Mouse (Mus musculus): ENCODE measurements around the gene Olfr456. TPM values are rescaled to one million over a fixed set of nuclear protein-coding genes. Genes with fewer than 3 reads are reported as not detected.

The Olfr456 gene
- polyA plus RNA-seq, 1 experiment from 2014 or later: not detected

- DNase-seq (no peak), ATAC-seq (ENCODE audit: insufficient read depth) (no peak)
- no peaks in the 10 kb centered on the region for H3K4me1 ChIP-seq (ENCODE audit: insufficient read depth)
- no peak for TF ChIP-seq CTCF (IDR thresholded peaks at IDR 0.05; ENCODE audit: low read depth)
- 85% methylated on average over 4 of the region's 4 CpGs for WGBS
- no peaks in the 10 kb centered on the region for H3K27me3 ChIP-seq (ENCODE audit: insufficient read depth, low read length)
- no peak overlapping the region for H3K9ac ChIP-seq
- H3K4me2 ChIP-seq: no peak overlapping the region
- H3K36me3 ChIP-seq (ENCODE audit: insufficient read depth): no peaks in the 10 kb centered on the region
- H3K9me3 ChIP-seq (ENCODE audit: low read depth, low read length): no peaks in the 10 kb centered on the region
- no peak overlapping the region for H3K27ac ChIP-seq (ENCODE audit: low read depth)
- H3K4me3 ChIP-seq (ENCODE audit: low read depth, low read length): no peak overlapping the region
Observed at GRCm38 (mm10) chr6:42470542-42470941, 16.5 kb downstream of the Olfr456 start.

- Histone ChIP-seq H3K4me1 (ENCODE audit: insufficient read depth) (no peaks in the 10 kb centered on the region), H3K27ac (ENCODE audit: low read depth) (no peak within 1 kb of the TSS), H3K36me3 (ENCODE audit: insufficient read depth) (no peaks in the 10 kb centered on the region), H3K4me3 (ENCODE audit: low read depth, low read length) (no peak within 1 kb of the TSS), H3K27me3 (ENCODE audit: insufficient read depth, low read length) (no peaks in the 10 kb centered on the region), H3K9me3 (ENCODE audit: low read depth, low read length) (no peaks in the 10 kb centered on the region), H3K4me2 (no peak within 1 kb of the TSS), H3K9ac (no peak within 1 kb of the TSS)
- ATAC-seq (ENCODE audit: insufficient read depth) (no peak), DNase-seq (no peak)
- 67% methylated on average over 1 of the region's 1 CpGs for WGBS
- TF ChIP-seq CTCF (IDR thresholded peaks at IDR 0.05; ENCODE audit: low read depth): no peak
Observed at GRCm38 (mm10) chr6:42465096-42465495, 21.9 kb downstream of the Olfr456 start, which contains the start of gene Olfr458. Olfr458 (minus strand) TSS chr6:42465196.

- Histone ChIP-seq H3K4me2 (no peak overlapping the region), H3K4me1 (ENCODE audit: insufficient read depth) (no peaks in the 10 kb centered on the region), H3K27ac (ENCODE audit: low read depth) (no peak overlapping the region), H3K9me3 (ENCODE audit: low read depth, low read length) (no peaks in the 10 kb centered on the region), H3K4me3 (ENCODE audit: low read depth, low read length) (no peak overlapping the region), H3K27me3 (ENCODE audit: insufficient read depth, low read length) (no peaks in the 10 kb centered on the region), H3K36me3 (ENCODE audit: insufficient read depth) (no peaks in the 10 kb centered on the region), H3K9ac (no peak overlapping the region)
- no peak for DNase-seq
- WGBS: 63% methylated on average over 2 of the region's 2 CpGs
- ATAC-seq (ENCODE audit: insufficient read depth): no peak
- no peak for TF ChIP-seq CTCF (IDR thresholded peaks at IDR 0.05; ENCODE audit: low read depth)
Observed at GRCm38 (mm10) chr6:42447381-42447780, 39.6 kb downstream of the Olfr456 start.

GRCm38 (mm10) chr6:42444491-42444890, 42.5 kb downstream of the Olfr456 start:
- Histone ChIP-seq H3K4me1 (ENCODE audit: insufficient read depth) (no peaks in the 10 kb centered on the region), H3K4me3 (ENCODE audit: low read depth, low read length) (no peak overlapping the region), H3K4me2 (no peak overlapping the region), H3K27ac (ENCODE audit: low read depth) (no peak overlapping the region), H3K27me3 (ENCODE audit: insufficient read depth, low read length) (no peaks in the 10 kb centered on the region), H3K9me3 (ENCODE audit: low read depth, low read length) (no peaks in the 10 kb centered on the region), H3K36me3 (ENCODE audit: insufficient read depth) (no peaks in the 10 kb centered on the region), H3K9ac (no peak overlapping the region)
- peak; percentile 9 for DNase-seq
- no peak for TF ChIP-seq CTCF (IDR thresholded peaks at IDR 0.05; ENCODE audit: low read depth)
- WGBS: 44% methylated on average over 2 of the region's 2 CpGs
- no peak for ATAC-seq (ENCODE audit: insufficient read depth)

- 33% methylated on average over 2 of the region's 2 CpGs for WGBS
- H3K4me3 ChIP-seq (ENCODE audit: low read depth, low read length): no peak overlapping the region
- H3K36me3 ChIP-seq (ENCODE audit: insufficient read depth): no peaks in the 10 kb centered on the region
- no peaks in the 10 kb centered on the region for H3K9me3 ChIP-seq (ENCODE audit: low read depth, low read length)
- no peaks in the 10 kb centered on the region for H3K27me3 ChIP-seq (ENCODE audit: insufficient read depth, low read length)
- TF ChIP-seq CTCF (IDR thresholded peaks at IDR 0.05; ENCODE audit: low read depth): no peak
- H3K27ac ChIP-seq (ENCODE audit: low read depth): no peak overlapping the region
- DNase-seq: peak; percentile 11
- no peak overlapping the region for H3K4me2 ChIP-seq
- no peak for ATAC-seq (ENCODE audit: insufficient read depth)
- no peak overlapping the region for H3K9ac ChIP-seq
- no peaks in the 10 kb centered on the region for H3K4me1 ChIP-seq (ENCODE audit: insufficient read depth)
Observed at GRCm38 (mm10) chr6:42441395-42441794, 45.6 kb downstream of the Olfr456 start.

Other genes with a start within 250 kb of the Olfr456 start
- gene Gstk1, start 241.3 kb downstream of the Olfr456 start, polyA plus RNA-seq (2014; fragmentation: Nextera tagmentation; extraction: Ambion mirVana): 31.8 and 34.2 TPM in 2 replicates
- gene Tmem139, start 225.2 kb downstream of the Olfr456 start, polyA plus RNA-seq (2014; fragmentation: Nextera tagmentation; extraction: Ambion mirVana): 1.9 TPM in 2 replicates
- gene Casp2, start 222.2 kb downstream of the Olfr456 start, polyA plus RNA-seq (2014; fragmentation: Nextera tagmentation; extraction: Ambion mirVana): 71.1 and 75.1 TPM in 2 replicates
- 0.09 TPM in 1 of 2 replicates, not detected in the other for gene Clcn1, start 200.5 kb downstream of the Olfr456 start, polyA plus RNA-seq (2014; fragmentation: Nextera tagmentation; extraction: Ambion mirVana)
- gene Fam131b, start 162.6 kb downstream of the Olfr456 start, polyA plus RNA-seq (2014; fragmentation: Nextera tagmentation; extraction: Ambion mirVana): 0.11 and 0.13 TPM in 2 replicates
- 194 and 198 TPM in 2 replicates for gene Zyx, start 137.6 kb downstream of the Olfr456 start, polyA plus RNA-seq (2014; fragmentation: Nextera tagmentation; extraction: Ambion mirVana)
- gene Epha1, start 113.9 kb downstream of the Olfr456 start, polyA plus RNA-seq (2014; fragmentation: Nextera tagmentation; extraction: Ambion mirVana): 5.7 and 7.0 TPM in 2 replicates
- not detected in 2 replicates for gene Tas2r143, start 87.0 kb downstream of the Olfr456 start, polyA plus RNA-seq (2014; fragmentation: Nextera tagmentation; extraction: Ambion mirVana)
- gene Tas2r135, start 81.8 kb downstream of the Olfr456 start, polyA plus RNA-seq (2014; fragmentation: Nextera tagmentation; extraction: Ambion mirVana): not detected in 2 replicates
- not detected in 2 replicates for gene Tas2r126, start 52.7 kb downstream of the Olfr456 start, polyA plus RNA-seq (2014; fragmentation: Nextera tagmentation; extraction: Ambion mirVana)
- not detected in 2 replicates for gene Olfr458, start 22.0 kb downstream of the Olfr456 start, polyA plus RNA-seq (2014; fragmentation: Nextera tagmentation; extraction: Ambion mirVana)
- not detected in 2 replicates for gene Olfr457, start 10.9 kb downstream of the Olfr456 start, polyA plus RNA-seq (2014; fragmentation: Nextera tagmentation; extraction: Ambion mirVana)
- gene Olfr455, start 60.4 kb upstream of the Olfr456 start, polyA plus RNA-seq (2014; fragmentation: Nextera tagmentation; extraction: Ambion mirVana): not detected in 2 replicates
- not detected in 2 replicates for gene Tcaf3, start 110.5 kb upstream of the Olfr456 start, polyA plus RNA-seq (2014; fragmentation: Nextera tagmentation; extraction: Ambion mirVana)
- 3.6 and 3.7 TPM in 2 replicates for gene Tcaf2, start 158.0 kb upstream of the Olfr456 start, polyA plus RNA-seq (2014; fragmentation: Nextera tagmentation; extraction: Ambion mirVana)
- 73.2 and 75.2 TPM in 2 replicates for gene Tcaf1, start 222.9 kb upstream of the Olfr456 start, polyA plus RNA-seq (2014; fragmentation: Nextera tagmentation; extraction: Ambion mirVana)

Measured in lung, embryonic 14.5 days (tissue).